Mouse (Mus musculus) lung, postnatal 0 days (tissue): Measurements from ENCODE around the gene Gng8.

Experiments used
- CTCF ChIP-seq: IDR thresholded peaks from 2 replicates; pipeline ENCODE4 v1.5.1; 2016; ENCODE audit warnings: antibody characterized with exemption, mild to moderate bottlenecking
- EP300 ChIP-seq: IDR thresholded peaks from 2 replicates; pipeline ENCODE4 v1.6.1; 2016; ENCODE audit warnings: antibody characterized with exemption, mild to moderate bottlenecking, control low read depth

DNA sequence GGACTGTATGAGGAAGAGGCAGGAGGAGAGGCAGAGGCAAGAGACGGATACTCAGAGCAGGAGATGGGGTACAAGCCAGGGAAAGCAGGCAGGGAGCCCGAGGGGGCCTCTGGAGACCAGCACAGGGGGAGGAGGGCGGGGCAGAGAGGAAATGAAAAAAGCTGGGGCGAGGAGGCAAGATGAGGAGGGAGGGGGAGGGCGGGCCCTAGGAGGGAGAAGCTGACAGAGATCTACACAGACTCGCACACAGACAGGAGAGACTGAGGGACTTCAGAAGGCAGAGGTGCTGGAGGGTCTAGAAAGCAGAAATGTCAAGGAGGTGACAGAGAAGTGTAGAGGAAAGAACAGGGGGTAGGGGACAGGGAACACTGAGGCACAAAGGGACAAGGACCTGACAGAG lies 14.7 kb downstream of the Gng8 start, which contains the start of gene Ptgir:
- TF ChIP-seq CTCF (no peak), EP300 (no peak)
